Mouse (Mus musculus) stomach, embryonic 14.5 days (tissue): Measurements from ENCODE around the gene Kank4. TPM values are rescaled to one million over a fixed set of nuclear protein-coding genes. Genes with fewer than 3 reads are reported as not detected.
"Not testable (repeated sequence)": the region's sequence is repeated elsewhere in the genome, so short reads cannot be mapped to it uniquely, and the experiment has no call there.

Source experiments
- ATAC-seq: fragments of 200-750 bp; cut with Nextera tagmentation; 2 replicates; pipeline ENCODE4 v1.8.0; 2017; ENCODE audit warnings: low read depth, moderate TSS enrichment; ENCODE audit not compliant: insufficient number of reproducible peaks, insufficient read depth, low FRiP score
- H3K27ac ChIP-seq: fragments of 300-500 bp; sonication (generic); 2 replicates; pipeline ENCODE4 v1.5.1; 2014; ENCODE audit warnings: mild to moderate bottlenecking, low read length, moderate library complexity, mixed read lengths
- H3K27me3 ChIP-seq: fragments of 300-500 bp; sonication (generic); 2 replicates; pipeline ENCODE4 v1.6.1; 2014; ENCODE audit warnings: low read length, control low read depth, mixed read lengths; ENCODE audit not compliant: control insufficient read depth, insufficient read depth
- H3K36me3 ChIP-seq: fragments of 300-500 bp; sonication (generic); 2 replicates; pipeline ENCODE4 v1.6.1; 2014; ENCODE audit warnings: mild to moderate bottlenecking, control low read depth, low read length, moderate library complexity, mixed read lengths; ENCODE audit not compliant: control insufficient read depth, insufficient read depth
- H3K4me1 ChIP-seq: fragments of 300-500 bp; sonication (generic); 2 replicates; pipeline ENCODE4 v1.6.1; 2014; ENCODE audit warnings: low read length, control low read depth, mixed read lengths; ENCODE audit not compliant: control insufficient read depth, insufficient read depth
- H3K4me2 ChIP-seq: fragments of 300-500 bp; sonication (generic); replicated peaks from 2 replicates; pipeline ENCODE4 v1.6.1; 2014; ENCODE audit warnings: low read depth, low read length, control low read depth
- H3K4me3 ChIP-seq: fragments of 300-500 bp; sonication (generic); 2 replicates; pipeline ENCODE4 v1.5.1; 2014; ENCODE audit warnings: low read depth, low read length, control low read depth
- H3K9ac ChIP-seq: fragments of 300-500 bp; sonication (generic); replicated peaks from 2 replicates; pipeline ENCODE4 v1.6.1; 2014; ENCODE audit warnings: low read depth, mild to moderate bottlenecking, control low read depth, low read length, moderate library complexity, mixed read lengths
- H3K9me3 ChIP-seq: fragments of 300-500 bp; sonication (generic); 2 replicates; pipeline ENCODE4 v1.6.1; 2016; ENCODE audit warnings: low read depth, low read length, control low read depth; ENCODE audit not compliant: control insufficient read depth
- WGBS: fragments of 180-500 bp; shearing (Covaris S2); extraction: QIAGEN DNeasy Blood & Tissue Kit; methylation state at CpG from one replicate; pipeline ENCODE4 v1.1.7; 2014; 5-methylcytosine and 5-hydroxymethylcytosine counted together
- polyA plus RNA-seq: library from polyadenylated mRNA; unstranded; fragments of >200 nt; fragmentation: Nextera tagmentation; extraction: Ambion mirVana; gene quantifications from 2 replicates; pipeline ENCODE4 v1.2.1, GENCODE M21; 2014

The Kank4 gene
- polyA plus RNA-seq, 1 experiment from 2014 or later, result 4.1 TPM

DNA sequence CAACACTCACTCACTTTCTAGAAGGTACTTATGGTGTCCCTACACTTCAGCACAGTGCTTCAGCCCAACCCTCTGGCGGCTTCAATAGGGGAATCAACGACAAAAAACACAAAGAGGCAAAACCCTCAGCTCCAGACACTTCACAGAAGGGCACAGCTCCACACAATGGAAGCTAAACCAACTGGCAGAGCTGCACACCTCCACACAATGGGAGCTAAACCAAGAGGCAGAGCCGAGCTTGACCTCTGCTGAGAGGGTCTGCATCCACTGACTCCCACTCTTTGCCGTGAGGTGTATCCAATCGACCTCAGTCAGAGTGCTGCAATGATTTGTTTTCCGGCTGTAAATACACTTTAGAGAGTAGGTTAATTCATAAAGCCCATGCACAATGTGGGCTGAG lies 23.2 kb upstream of the Kank4 start:
- Histone ChIP-seq H3K9me3 (no peaks in the 10 kb centered on the region), H3K9ac (no peak overlapping the region), H3K4me2 (no peak overlapping the region), H3K27ac (no peak overlapping the region), H3K4me3 (no peak overlapping the region), H3K36me3 (no peaks in the 10 kb centered on the region), H3K27me3 (no peaks in the 10 kb centered on the region), H3K4me1 (0 out of 2 replicates have a peak, but pooled peaks cover 4% of the 10 kb centered on the region)
- no peak for ATAC-seq
- 63% methylated on average over 6 of the region's 6 CpGs for WGBS

DNA sequence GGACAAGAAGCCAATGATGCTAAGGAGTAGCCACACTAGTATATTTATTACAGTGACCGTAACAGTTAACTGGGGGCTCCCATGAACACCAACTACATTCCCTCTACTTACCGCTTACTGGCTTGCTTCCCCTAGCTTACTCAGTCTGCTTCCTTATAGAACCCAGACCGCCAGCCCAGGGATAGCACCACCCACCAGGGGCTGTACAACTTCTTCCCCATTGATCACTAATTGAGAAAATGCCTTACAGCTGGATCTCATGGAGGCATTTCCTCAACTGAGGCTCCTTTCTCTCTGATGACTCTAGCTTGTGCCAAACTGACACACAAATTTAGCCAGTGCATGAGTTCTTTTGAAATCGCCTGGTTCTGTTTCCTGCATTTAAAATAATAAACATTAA lies 21.6 kb upstream of the Kank4 start:
- WGBS, result 88% methylated on average over 4 of the region's 4 CpGs
- Histone ChIP-seq H3K9me3 (no peaks in the 10 kb centered on the region), H3K4me3 (no peak overlapping the region), H3K27ac (no peak overlapping the region), H3K27me3 (no peaks in the 10 kb centered on the region), H3K36me3 (no peaks in the 10 kb centered on the region), H3K4me2 (no peak overlapping the region), H3K4me1 (0 out of 2 replicates have a peak, but pooled peaks cover 4% of the 10 kb centered on the region), H3K9ac (no peak overlapping the region)
- ATAC-seq, result no peak

DNA sequence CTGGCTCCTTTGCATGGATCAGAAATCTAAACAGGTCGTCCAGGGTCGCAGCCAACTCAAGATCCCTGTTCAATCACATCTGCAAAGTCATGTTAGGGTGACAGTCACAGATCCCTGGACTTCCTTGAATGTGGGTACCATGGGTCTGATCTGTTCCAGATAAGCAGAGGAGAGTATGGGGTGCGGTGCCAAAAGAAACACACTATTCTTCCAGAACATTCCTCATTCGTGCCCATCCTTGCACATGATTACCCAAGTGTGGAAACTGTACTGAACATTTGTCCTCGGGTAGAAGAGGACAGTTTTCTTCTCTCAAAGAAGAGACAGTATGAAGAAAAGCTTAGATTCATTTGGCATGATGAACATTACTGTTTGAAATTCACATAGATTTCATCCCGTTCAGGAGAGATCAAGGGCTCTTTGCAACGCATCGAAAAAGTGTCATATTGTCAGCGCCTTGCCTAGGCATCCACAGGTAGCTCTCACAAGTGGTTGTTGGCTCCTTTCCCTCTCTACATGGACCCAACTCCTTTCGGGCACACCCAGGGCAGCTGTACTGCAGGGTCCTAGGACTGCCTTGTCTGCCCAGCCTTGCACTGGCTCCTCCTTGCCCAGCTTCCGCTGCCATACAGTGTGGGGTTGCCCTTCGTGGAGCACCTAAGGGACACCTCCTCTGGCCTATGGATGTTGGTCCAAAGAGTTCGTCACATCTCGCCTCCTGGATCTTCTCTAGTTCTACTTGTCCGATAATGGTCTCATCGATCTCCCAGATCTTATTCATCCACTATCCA lies 20.6 kb upstream of the Kank4 start:
- Histone ChIP-seq H3K4me3 (no peak overlapping the region), H3K4me2 (no peak overlapping the region), H3K36me3 (no peaks in the 10 kb centered on the region), H3K9me3 (no peaks in the 10 kb centered on the region), H3K9ac (no peak overlapping the region), H3K27me3 (no peaks in the 10 kb centered on the region), H3K4me1 (0 out of 2 replicates have a peak, but pooled peaks cover 4% of the 10 kb centered on the region), H3K27ac (no peak overlapping the region)
- 93% methylated on average over 16 of the region's 16 CpGs for WGBS
- no peak for ATAC-seq

DNA sequence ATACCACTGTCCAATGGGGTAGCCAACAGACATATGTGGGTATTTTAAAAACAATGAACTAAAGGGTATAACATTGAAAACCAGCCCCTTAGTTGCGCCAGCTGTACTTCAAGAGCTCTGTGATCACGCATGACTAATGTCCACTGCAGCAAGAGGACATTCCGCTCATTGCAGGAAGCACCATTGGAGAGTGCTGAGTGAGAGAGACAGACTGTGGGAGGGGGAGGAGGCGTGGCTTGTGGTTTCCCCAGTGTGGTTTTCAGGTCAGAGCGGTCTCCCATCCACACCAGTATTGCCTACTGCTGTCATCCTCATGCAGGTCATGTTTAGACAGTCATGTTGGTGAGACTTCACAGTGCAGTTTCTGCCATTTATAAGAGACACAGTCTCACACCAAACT lies 19.2 kb upstream of the Kank4 start:
- Histone ChIP-seq H3K4me3 (no peak overlapping the region), H3K27ac (no peak overlapping the region), H3K9ac (no peak overlapping the region), H3K36me3 (no peaks in the 10 kb centered on the region), H3K27me3 (no peaks in the 10 kb centered on the region), H3K9me3 (no peaks in the 10 kb centered on the region), H3K4me2 (no peak overlapping the region), H3K4me1 (0 out of 2 replicates have a peak, but pooled peaks cover 4% of the 10 kb centered on the region)
- WGBS, result 32% methylated on average over 5 of the region's 5 CpGs
- ATAC-seq, result no peak

DNA sequence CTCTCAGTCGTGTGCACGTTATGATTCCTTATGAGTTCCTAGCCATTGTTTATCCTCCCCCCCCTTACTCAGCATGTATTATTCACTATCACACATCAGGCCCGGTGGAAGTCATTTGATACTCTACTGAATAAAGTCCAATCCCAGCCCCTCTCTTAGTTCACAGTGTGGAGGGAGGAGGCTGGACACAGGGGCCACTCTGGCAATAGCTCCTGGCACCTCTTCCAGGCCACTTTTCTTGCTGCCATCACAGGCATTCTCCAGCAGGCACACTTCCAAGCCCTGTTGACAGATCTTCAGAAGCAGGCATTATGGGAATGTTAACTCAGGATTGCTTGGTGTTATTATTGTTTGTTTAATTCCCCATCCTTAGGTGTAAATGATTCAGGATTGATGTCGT lies 17.4 kb upstream of the Kank4 start:
- no peak for ATAC-seq

DNA sequence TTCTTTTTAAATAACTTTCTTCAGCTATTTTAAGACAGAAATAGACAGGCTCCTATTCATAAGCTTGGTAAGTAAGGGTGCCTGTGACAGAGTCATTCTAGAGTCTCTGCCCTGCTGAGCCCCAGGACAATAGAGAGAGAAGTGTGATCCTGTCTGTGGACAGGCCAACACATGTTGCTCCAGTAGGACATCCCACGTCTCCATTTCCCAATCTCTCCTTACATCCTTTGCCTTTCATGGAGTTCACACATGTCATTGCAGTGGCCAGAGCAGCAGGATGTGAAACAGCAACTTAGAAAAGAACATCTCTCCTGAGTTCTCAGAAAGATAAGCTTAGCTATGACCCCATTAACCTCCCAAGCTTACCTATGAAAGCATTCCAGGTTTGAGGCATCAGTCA lies 14.4 kb upstream of the Kank4 start:
- no peak overlapping the region for H3K4me2 ChIP-seq
- H3K4me1 ChIP-seq, result 0 out of 2 replicates have a peak, but pooled peaks cover 4% of the 10 kb centered on the region
- H3K9ac ChIP-seq, result no peak overlapping the region
- no peaks in the 10 kb centered on the region for H3K27me3 ChIP-seq
- no peak overlapping the region for H3K27ac ChIP-seq
- WGBS, result 34% methylated on average over 1 of the region's 1 CpGs
- H3K4me3 ChIP-seq, result no peak overlapping the region
- H3K36me3 ChIP-seq, result no peaks in the 10 kb centered on the region
- ATAC-seq, result no peak
- no peaks in the 10 kb centered on the region for H3K9me3 ChIP-seq

More for the DNA sequence above, 17.4 kb upstream of the Kank4 start:
- Histone ChIP-seq H3K4me1 (0 out of 2 replicates have a peak, but pooled peaks cover 4% of the 10 kb centered on the region), H3K4me3 (no peak overlapping the region), H3K27ac (no peak overlapping the region), H3K27me3 (no peaks in the 10 kb centered on the region), H3K36me3 (no peaks in the 10 kb centered on the region), H3K9me3 (no peaks in the 10 kb centered on the region), H3K9ac (no peak overlapping the region), H3K4me2 (no peak overlapping the region)
- 39% methylated on average over 4 of the region's 4 CpGs for WGBS

DNA sequence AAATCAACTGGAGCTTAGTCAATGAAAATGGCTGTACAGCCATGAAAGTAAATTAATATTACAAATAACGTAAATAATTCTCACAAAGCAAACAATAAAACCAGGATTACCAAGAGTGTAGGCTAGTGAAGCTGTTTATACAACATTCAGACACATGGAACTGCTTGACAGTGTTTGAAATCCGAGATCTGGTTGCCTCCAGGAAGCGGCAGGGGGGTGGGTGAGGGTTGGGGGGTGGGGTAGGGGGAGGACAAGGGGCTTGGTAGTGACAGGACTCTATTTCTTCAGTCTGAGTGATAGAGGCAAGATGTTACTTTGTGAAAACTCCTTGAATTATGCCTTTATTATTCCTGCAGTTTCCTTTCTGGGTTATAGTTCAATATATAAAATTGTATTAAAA lies 9.4 kb upstream of the Kank4 start:
- H3K27ac ChIP-seq, result no peak overlapping the region
- 31% methylated on average over 3 of the region's 3 CpGs for WGBS
- no peaks in the 10 kb centered on the region for H3K27me3 ChIP-seq
- H3K36me3 ChIP-seq, result no peaks in the 10 kb centered on the region
- no peak overlapping the region for H3K9ac ChIP-seq
- no peak overlapping the region for H3K4me3 ChIP-seq
- no peak overlapping the region for H3K4me2 ChIP-seq
- no peaks in the 10 kb centered on the region for H3K9me3 ChIP-seq
- H3K4me1 ChIP-seq, result no peaks in the 10 kb centered on the region
- ATAC-seq, result no peak

DNA sequence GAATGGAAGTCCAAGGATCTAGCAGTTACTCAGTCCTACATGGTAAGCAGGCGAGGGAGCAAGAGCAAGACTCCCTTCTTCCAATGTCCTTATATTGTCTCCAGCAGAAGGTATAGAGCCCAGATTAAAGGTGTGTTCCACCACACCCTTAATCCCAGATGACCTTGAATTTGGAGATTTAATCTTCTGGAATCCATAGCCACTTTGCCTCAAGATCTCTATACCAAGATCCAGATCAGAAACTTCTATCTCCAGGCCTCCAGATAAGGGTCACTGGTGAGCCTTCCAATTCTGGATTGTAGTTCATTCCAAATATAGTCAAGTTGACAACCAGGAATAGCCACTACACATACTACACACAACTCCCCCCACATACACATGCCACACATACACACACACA lies 6.4 kb upstream of the Kank4 start, which contains the start of gene I0C0044D17Rik:
Gene I0C0044D17Rik (minus strand): TSS at position 101 of the 400 bp plus-strand sequence.
- not testable (repeated sequence) for H3K4me2 ChIP-seq, H3K27me3 ChIP-seq, H3K27ac ChIP-seq, H3K4me3 ChIP-seq, H3K36me3 ChIP-seq, H3K4me1 ChIP-seq, H3K9ac ChIP-seq, H3K9me3 ChIP-seq, ATAC-seq
- 86% methylated on average over 1 of the region's 1 CpGs for WGBS
